In the genomic region with DNA sequence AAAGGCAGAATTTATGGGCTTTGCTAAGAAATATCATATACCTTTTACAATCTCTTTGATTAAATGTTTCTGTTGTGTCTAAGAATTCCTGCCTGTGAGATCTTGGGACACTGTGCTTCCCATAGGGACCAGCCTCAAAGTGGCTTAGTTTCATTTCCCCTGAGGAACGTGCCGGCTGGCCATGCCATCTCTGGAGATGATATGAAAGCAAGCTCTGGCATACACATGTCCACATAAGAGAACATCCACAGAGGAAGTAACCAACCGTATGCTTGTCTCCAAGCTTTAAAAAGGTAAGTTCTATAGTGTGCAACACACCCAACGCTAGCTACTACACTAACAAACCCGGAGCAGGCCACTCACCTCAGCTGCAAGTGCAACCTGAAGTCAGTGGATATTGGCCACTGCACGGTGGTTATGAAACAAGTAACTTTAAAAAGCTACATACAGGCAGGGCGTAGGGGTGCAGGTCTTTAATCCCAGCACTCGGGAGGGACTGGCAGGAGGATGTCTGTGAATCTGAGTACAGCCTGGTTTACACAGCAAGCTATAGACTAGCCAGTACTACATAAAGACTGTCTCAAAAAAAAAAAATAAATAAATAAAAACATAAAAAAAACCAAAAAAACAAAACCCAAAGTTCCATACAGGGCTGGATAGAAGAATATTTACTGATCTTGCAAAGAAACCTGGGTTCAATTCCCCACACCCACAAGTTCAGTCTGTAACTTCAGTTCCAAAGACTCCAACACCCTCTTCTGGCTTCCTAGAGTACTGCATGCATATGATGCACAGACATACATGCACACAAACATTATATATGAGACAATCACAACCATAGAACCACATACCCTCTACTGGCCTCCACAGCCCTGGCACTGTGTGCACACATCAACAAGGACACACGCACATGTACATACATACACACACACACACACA, we compare ENCODE assay signal across 8 mouse cellular contexts. TPM values are rescaled to one million over a fixed set of nuclear protein-coding genes. Genes with fewer than 3 reads are reported as not detected.
DNase-seq lines count a peak whose midpoint lies in the region; ATAC-seq and TF ChIP-seq lines count a peak whose summit lies in the region.
"Had no signal": no experiment of that assay in that cellular context is flagged by ENCODE, and none has a peak within 500 bp of the region (broad histone marks: within the 10 kb centered on the region; RNA-seq: fewer than 3 reads in every experiment).

No protein-coding gene starts in this region.

- no peak overlapping the region for H3K9ac ChIP-seq in midbrain, postnatal 0 days (replicated peaks; ENCODE audit: low read length, poor library complexity, severe bottlenecking)

- no peaks in the 10 kb centered on the region for H3K36me3 ChIP-seq in midbrain, postnatal 0 days (ENCODE audit: insufficient read depth, low read length)

- no peak for DNase-seq in layer of hippocampus, adult 2 months (ENCODE audit: low spot score in 2 of 2)
- DNase-seq in layer of hippocampus, adult 11-12 months (ENCODE audit: low spot score), result no peak
- DNase-seq in ZHBTc4 (ENCODE audit: low read depth, low spot score), result peak; percentile 76
- DNase-seq in induced T-regulatory cell, adult 2 months (ENCODE audit: low read depth), result peak; percentile 51
- DNase-seq in midbrain, postnatal 0 days (ENCODE audit: low spot score), result no peak
- DNase-seq in cerebellum, postnatal 36 days, result no peak
- DNase-seq in testis, postnatal 14 days (ENCODE audit: low spot score), result no peak
- DNase-seq: layer of hippocampus, adult 9-11 months had no signal

- ATAC-seq in midbrain, postnatal 0 days (ENCODE audit: low FRiP score), result no peak

- H3K4me3 ChIP-seq in layer of hippocampus, adult 2 months, result no peak overlapping the region
- no peak overlapping the region for H3K4me3 ChIP-seq in midbrain, postnatal 0 days (ENCODE audit: low read depth, low read length)

- WGBS in midbrain, postnatal 0 days, result 86% methylated on average over 9 of the region's 9 CpGs

- peak; percentile 60 for TF ChIP-seq CTCF in layer of hippocampus, adult 2 months (conservative IDR thresholded peaks at IDR 0.05)
- peak; percentile 43 for TF ChIP-seq CTCF in midbrain, postnatal 0 days (IDR thresholded peaks at IDR 0.05)

- no peak overlapping the region for H3K27ac ChIP-seq in layer of hippocampus, adult 2 months
- no peak overlapping the region for H3K27ac ChIP-seq in midbrain, postnatal 0 days (ENCODE audit: low read depth, low read length)

- no peaks in the 10 kb centered on the region for H3K27me3 ChIP-seq in midbrain, postnatal 0 days (ENCODE audit: insufficient read depth, low read length)

- H3K4me2 ChIP-seq in midbrain, postnatal 0 days (ENCODE audit: low read depth, low read length, poor library complexity, severe bottlenecking), result no peak overlapping the region

- H3K9me3 ChIP-seq in midbrain, postnatal 0 days (ENCODE audit: low read length), result no peaks in the 10 kb centered on the region

- peaks cover 4% of the 10 kb centered on the region for H3K4me1 ChIP-seq in midbrain, postnatal 0 days (ENCODE audit: insufficient read depth, low read length)

RNA-seq across cellular contexts. Expression of gene D17Wsu92e, which starts 19.5 kb away (rescaled TPM):
- 100 to 1,000 TPM; 192 to 197 TPM for total RNA-seq in layer of hippocampus, adult 2 months (2021)
- total RNA-seq in midbrain, postnatal 0 days (2014; rRNA removed), result 72.8 and 73.8 TPM in 2 replicates
- 8.3 and 8.7 TPM in 2 replicates for polyA plus RNA-seq in midbrain, postnatal 0 days (2015; fragmentation: Nextera tagmentation; extraction: Ambion mirVana)

RNA-seq across cellular contexts. Expression of gene Snrpc, which starts 37.0 kb away (rescaled TPM):
- 10 to 100 TPM; 46.7 to 51.1 TPM for total RNA-seq in layer of hippocampus, adult 2 months (2021)
- 112 and 140 TPM in 2 replicates for total RNA-seq in midbrain, postnatal 0 days (2014; rRNA removed)
- 210 and 216 TPM in 2 replicates for polyA plus RNA-seq in midbrain, postnatal 0 days (2015; fragmentation: Nextera tagmentation; extraction: Ambion mirVana)

RNA-seq across cellular contexts. Expression of gene Uhrf1bp1, which starts 55.3 kb away (rescaled TPM):
- total RNA-seq in layer of hippocampus, adult 2 months (2021), result 10 to 100 TPM; 13.5 to 13.9 TPM
- 18.0 and 19.9 TPM in 2 replicates for total RNA-seq in midbrain, postnatal 0 days (2014; rRNA removed)
- polyA plus RNA-seq in midbrain, postnatal 0 days (2015; fragmentation: Nextera tagmentation; extraction: Ambion mirVana), result 3.9 and 4.5 TPM in 2 replicates

Comparison
In these comparisons a context has a peak if more than half of its experiments do, and no peak if none do; other contexts are left out.
1. DNase-seq: peak in ZHBTc4 (single experiment) and induced T-regulatory cell, adult 2 months (single experiment); none in layer of hippocampus, adult 2 months (0 of 2), layer of hippocampus, adult 11-12 months (single experiment), midbrain, postnatal 0 days (single experiment), cerebellum, postnatal 36 days (0 of 2) and testis, postnatal 14 days (single experiment).